Mouse (Mus musculus) G1E (cell line): ENCODE data around the gene Acox1. TPM values are rescaled to one million over a fixed set of nuclear protein-coding genes. Genes with fewer than 3 reads are reported as not detected.
A peak's percentile ranks its signal among the peaks of the same experiment; 100 is the strongest.

ENCODE experiments used
- ATAC-seq: 2 replicates; pipeline ENCODE4 v1.8.0; 2016; ENCODE audit warnings: mild to moderate bottlenecking; ENCODE audit not compliant: insufficient number of reproducible peaks, poor library complexity, low FRiP score, severe bottlenecking; ENCODE audit errors: extremely low read depth
- DNase-seq: peaks from one replicate; pipeline ENCODE4 v3.0.0; 2012; ENCODE audit warnings: low spot score
- H3K27me3 ChIP-seq: 2 replicates; pipeline ENCODE4 v1.6.1; 2012; ENCODE audit warnings: mild to moderate bottlenecking, low read length, inconsistent platforms; ENCODE audit not compliant: insufficient read depth
- H3K36me3 ChIP-seq: replicated peaks from 2 replicates; pipeline ENCODE3; 2012; ENCODE audit warnings: mild to moderate bottlenecking, inconsistent platforms
- H3K4me1 ChIP-seq: 2 replicates; pipeline ENCODE4 v1.6.1; 2012; ENCODE audit warnings: low read depth, low read length, inconsistent platforms, mixed read lengths; ENCODE audit not compliant: insufficient read depth
- H3K4me3 ChIP-seq: 2 replicates; pipeline ENCODE4 v1.5.1; 2012; ENCODE audit warnings: low read depth, mild to moderate bottlenecking, inconsistent platforms, low read length, moderate library complexity, mixed read lengths
- H3K9me3 ChIP-seq: replicated peaks from 2 replicates; pipeline ENCODE4 v1.6.1; 2012; ENCODE audit warnings: inconsistent platforms
- CTCF ChIP-seq: IDR thresholded peaks from 2 replicates; pipeline ENCODE4 v1.5.1; 2012; ENCODE audit warnings: low read depth, low read length, inconsistent platforms, mixed read lengths
- GATA1 ChIP-seq: IDR thresholded peaks from 2 replicates; pipeline ENCODE4 v1.6.1; 2012; ENCODE audit warnings: borderline replicate concordance, low read length, inconsistent platforms, mixed read lengths
- GATA2 ChIP-seq: IDR thresholded peaks from 2 replicates; pipeline ENCODE4 v1.6.1; 2012; ENCODE audit warnings: low read depth, low read length, inconsistent platforms, borderline replicate concordance
- POLR2AphosphoS5 ChIP-seq: IDR thresholded peaks from 2 replicates; pipeline ENCODE4 v1.6.1; 2012; ENCODE audit warnings: low read depth, low read length, inconsistent platforms; ENCODE audit not compliant: insufficient replicate concordance
- TAL1 ChIP-seq: conservative IDR thresholded peaks from 2 replicates; pipeline ENCODE4 v1.6.1; 2012; ENCODE audit warnings: low read depth, low read length, inconsistent platforms, mixed read lengths
- polyA plus RNA-seq: library from polyadenylated mRNA; stranded (reverse); fragments of >175 nt; gene quantifications from 2 replicates; pipeline ENCODE4 v1.2.3, GENCODE M21; 2012
- total RNA-seq, 2 experiments: library from RNA; stranded (forward) in 1 of 2; stranded (reverse) in 1 of 2; fragments of 200-1000 nt in 1 of 2; fragments of >200 nt in 1 of 2; fragmentation: Nextera tagmentation in 1 of 2; gene quantifications; 2 replicates each; pipeline ENCODE4 v1.2.3; 2014 to 2017

Acox1 gene
- total and polyA plus RNA-seq, 3 experiments, result 2.8 to 55.8 (median 35.6) TPM

DNA sequence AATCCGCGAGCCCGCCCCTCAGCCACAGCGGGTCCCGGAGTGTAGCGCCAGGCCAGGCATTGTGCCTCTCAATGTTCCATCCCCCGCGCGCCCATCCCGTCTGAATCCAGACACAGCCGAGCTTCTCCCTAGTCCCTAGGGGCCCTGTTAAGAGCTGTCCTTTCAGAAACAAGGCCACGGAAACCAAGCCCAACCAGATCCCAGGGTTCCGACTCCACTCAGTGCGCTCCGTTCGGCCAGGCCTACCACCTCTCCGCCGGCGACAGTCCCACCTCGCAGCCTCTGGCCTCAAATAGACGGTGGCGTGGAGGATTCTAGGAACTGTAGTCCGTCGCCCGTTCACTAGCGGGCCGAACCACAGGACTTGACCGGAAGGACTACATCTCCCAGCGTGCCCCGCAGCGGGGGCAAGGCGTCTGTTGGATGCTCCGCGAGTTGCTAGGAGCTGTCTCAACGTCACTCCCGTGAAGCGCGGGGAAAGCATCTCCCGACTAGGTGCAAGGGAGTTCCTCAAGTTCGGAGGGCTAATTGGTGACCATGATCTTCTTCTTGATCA is 30.9 kb downstream of the Acox1 start, which contains the start of gene Fbf1:
Gene Fbf1 (minus strand): TSS at position 283 of the 556 bp plus-strand sequence.
- no peaks in the 10 kb centered on the region for H3K9me3 ChIP-seq
- H3K36me3 ChIP-seq, result peaks cover 53% of the 10 kb centered on the region
- TF ChIP-seq GATA2 (no peak), TAL1 (no peak), POLR2AphosphoS5 (no peak), GATA1 (no peak), CTCF (no peak)
- H3K4me3 ChIP-seq, result peak within 1 kb of the TSS; percentile 79
- ATAC-seq, result peak; percentile 98
- DNase-seq, result peak; percentile 82
- H3K4me1 ChIP-seq, result peaks cover 29% of the 10 kb centered on the region
- no peaks in the 10 kb centered on the region for H3K27me3 ChIP-seq

DNA sequence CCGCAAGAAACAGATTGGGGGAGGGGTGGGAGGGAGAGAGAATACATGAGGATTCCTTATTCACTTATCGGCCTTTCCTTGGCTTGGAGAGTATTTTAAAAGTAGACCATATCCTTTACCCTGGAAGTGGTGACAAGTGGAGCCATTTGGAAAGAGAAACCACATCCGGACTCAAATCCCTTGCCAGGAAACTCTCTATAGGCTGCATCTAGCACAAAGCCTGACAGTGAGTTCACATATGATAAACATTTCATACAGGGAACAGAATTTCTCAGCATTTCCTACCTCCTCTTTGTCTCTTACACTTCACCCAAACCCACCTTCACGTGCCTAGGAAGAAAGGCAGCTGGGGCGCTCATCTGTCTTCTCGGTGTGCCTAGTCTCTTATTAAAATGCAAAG is 31.6 kb downstream of the Acox1 start:
- DNase-seq (no peak), ATAC-seq (no peak)

DNA sequence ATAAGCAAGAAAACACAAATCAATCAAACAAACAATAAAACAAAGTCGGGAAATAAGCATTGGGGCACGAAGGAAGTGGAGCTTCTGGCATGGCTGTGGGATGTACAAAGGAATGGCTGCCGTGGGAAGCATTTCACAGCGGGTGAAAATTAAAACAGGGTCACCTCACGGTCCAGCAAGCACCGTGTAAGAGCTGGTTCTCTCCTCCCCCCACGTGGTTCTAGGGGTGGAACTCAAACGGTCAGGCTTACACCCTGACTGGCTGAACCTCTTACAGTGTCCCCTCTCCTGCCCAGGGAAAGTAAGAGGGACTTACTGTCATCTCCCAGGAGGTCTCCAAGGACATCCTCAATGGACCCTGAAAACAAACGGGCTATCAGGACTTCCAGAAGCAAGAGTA is 35.8 kb downstream of the Acox1 start:
- Histone ChIP-seq H3K36me3 (peaks cover 74% of the 10 kb centered on the region), H3K4me3 (no peak overlapping the region), H3K4me1 (peaks cover 29% of the 10 kb centered on the region), H3K27me3 (no peaks in the 10 kb centered on the region), H3K9me3 (no peaks in the 10 kb centered on the region)
- TF ChIP-seq GATA2 (no peak), GATA1 (no peak), TAL1 (no peak), POLR2AphosphoS5 (no peak), CTCF (no peak)
- ATAC-seq (no peak), DNase-seq (no peak)

More for the DNA sequence above, 31.6 kb downstream of the Acox1 start:
- H3K4me3 ChIP-seq, result peak overlapping the region; percentile 79
- no peak for TF ChIP-seq GATA1
- no peak for TF ChIP-seq CTCF
- TF ChIP-seq POLR2AphosphoS5, result no peak
- no peak for TF ChIP-seq TAL1
- no peaks in the 10 kb centered on the region for H3K9me3 ChIP-seq
- no peaks in the 10 kb centered on the region for H3K27me3 ChIP-seq
- H3K4me1 ChIP-seq, result peaks cover 31% of the 10 kb centered on the region
- H3K36me3 ChIP-seq, result peaks cover 51% of the 10 kb centered on the region

DNA sequence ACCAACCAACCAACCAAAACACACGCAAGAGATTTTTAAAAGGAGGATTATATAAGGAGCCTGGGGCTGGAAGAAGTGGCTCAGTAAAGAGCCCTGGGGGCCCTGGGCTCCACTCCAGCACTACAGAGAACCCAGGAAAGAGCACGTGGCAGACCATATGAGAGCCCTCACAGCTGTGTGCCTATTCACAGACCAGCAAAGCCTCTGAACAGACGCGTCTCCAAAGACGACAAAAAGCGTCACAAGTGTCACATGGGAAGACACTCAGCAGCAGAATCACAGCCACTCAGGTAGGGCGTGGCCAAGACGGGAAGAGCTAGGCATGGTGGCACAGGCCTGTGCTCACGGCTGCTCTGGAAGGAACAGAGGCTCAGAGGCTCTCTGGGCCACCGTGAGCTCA is 36.7 kb downstream of the Acox1 start:
- DNase-seq (no peak), ATAC-seq (no peak)
- Histone ChIP-seq H3K27me3 (no peaks in the 10 kb centered on the region), H3K36me3 (peaks cover 82% of the 10 kb centered on the region), H3K4me1 (peaks cover 21% of the 10 kb centered on the region), H3K9me3 (no peaks in the 10 kb centered on the region), H3K4me3 (no peak overlapping the region)
- TF ChIP-seq CTCF, result no peak
- no peak for TF ChIP-seq TAL1
- TF ChIP-seq POLR2AphosphoS5, result no peak
- TF ChIP-seq GATA1, result no peak
- no peak for TF ChIP-seq GATA2

DNA sequence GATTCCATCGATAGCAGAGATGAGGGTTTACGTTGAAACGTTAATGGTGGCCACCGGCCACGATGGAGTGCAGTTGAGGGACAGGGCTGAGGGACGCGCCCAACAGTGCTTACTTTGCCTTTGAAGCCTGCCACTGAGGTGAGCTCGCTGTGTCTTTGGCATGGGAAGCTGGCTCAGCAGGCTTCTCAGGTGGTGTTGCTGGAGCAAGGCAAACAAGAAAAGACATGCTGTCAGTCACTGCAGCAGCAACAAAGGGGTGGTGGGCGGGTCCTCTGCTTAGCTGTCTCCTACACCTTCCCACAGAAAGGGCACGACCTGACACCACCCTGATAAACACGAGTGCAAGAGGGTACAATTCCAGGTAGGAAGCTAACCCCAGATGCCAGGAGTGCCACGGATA is 37.5 kb downstream of the Acox1 start:
- H3K9me3 ChIP-seq, result no peaks in the 10 kb centered on the region
- H3K27me3 ChIP-seq, result no peaks in the 10 kb centered on the region
- ATAC-seq (no peak), DNase-seq (no peak)
- TF ChIP-seq POLR2AphosphoS5 (no peak), GATA1 (no peak)
- H3K4me1 ChIP-seq, result peaks cover 13% of the 10 kb centered on the region
- peaks cover 88% of the 10 kb centered on the region for H3K36me3 ChIP-seq
- no peak overlapping the region for H3K4me3 ChIP-seq

DNA sequence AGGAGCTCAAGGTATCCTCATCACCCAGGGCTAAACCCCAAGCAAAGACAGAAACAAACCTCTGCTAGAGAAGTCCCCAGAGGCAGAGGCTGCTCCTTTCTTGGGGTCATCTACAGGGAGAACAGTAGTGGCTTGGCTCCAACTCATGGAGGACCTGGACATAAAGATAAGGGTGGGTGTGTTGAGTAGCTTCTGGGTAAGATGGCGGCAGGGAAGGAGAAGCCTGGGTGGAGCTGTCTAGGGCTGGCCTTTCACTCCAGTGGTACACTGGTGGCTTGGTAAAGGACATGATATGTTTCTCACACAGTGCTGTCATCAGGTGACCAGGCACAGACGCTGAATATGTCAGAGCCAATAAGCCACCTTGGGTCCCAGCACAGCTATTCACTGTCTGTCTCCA is 47.9 kb downstream of the Acox1 start:
- no peak overlapping the region for H3K4me3 ChIP-seq
- peaks cover 17% of the 10 kb centered on the region for H3K4me1 ChIP-seq
- peaks cover 99% of the 10 kb centered on the region for H3K36me3 ChIP-seq
- no peaks in the 10 kb centered on the region; the same call in 1 of the 2 replicates for H3K27me3 ChIP-seq
- no peak for ATAC-seq
- no peak for DNase-seq
- TF ChIP-seq CTCF (no peak), TAL1 (no peak), POLR2AphosphoS5 (no peak), GATA1 (no peak), GATA2 (no peak)
- no peaks in the 10 kb centered on the region for H3K9me3 ChIP-seq

DNA sequence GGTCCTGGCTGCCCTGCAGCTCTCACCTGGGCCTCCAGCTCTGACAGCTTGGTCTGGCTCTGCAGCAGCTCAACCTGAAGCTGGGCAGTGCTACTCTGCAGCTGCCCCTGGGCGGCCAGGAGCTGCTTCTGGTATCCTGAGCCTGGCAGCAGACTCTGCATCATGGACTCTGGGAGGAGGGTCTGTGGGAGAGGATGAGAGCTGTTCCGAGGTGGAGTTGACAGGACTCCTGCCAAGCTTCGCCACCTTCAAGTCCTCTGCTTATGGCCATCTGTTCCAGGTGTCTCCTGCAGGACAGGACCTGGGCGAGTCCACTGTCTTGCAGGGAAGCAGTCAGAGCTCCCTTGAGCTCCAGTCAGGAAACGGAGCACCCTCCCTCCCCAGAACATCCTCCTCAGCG is 49.5 kb downstream of the Acox1 start:
- Histone ChIP-seq H3K27me3 (no peaks in the 10 kb centered on the region; the same call in 1 of the 2 replicates), H3K4me1 (peaks cover 24% of the 10 kb centered on the region), H3K9me3 (no peaks in the 10 kb centered on the region), H3K36me3 (peaks cover 100% of the 10 kb centered on the region), H3K4me3 (no peak overlapping the region)
- DNase-seq, result no peak
- TF ChIP-seq TAL1, result no peak
- TF ChIP-seq GATA2, result no peak
- TF ChIP-seq POLR2AphosphoS5, result no peak
- TF ChIP-seq GATA1, result no peak
- no peak for TF ChIP-seq CTCF
- ATAC-seq, result no peak
